Mouse (Mus musculus) stomach, postnatal 0 days (tissue): Measurements from ENCODE around the gene Timm13.

Experiments used
- CTCF ChIP-seq: IDR thresholded peaks from 2 replicates; pipeline ENCODE4 v1.5.1; 2016; ENCODE audit warnings: antibody characterized with exemption, low read depth, mild to moderate bottlenecking, moderate library complexity
- EP300 ChIP-seq: optimal IDR thresholded peaks from 2 replicates; pipeline ENCODE3; 2016; ENCODE audit warnings: antibody characterized with exemption

DNA sequence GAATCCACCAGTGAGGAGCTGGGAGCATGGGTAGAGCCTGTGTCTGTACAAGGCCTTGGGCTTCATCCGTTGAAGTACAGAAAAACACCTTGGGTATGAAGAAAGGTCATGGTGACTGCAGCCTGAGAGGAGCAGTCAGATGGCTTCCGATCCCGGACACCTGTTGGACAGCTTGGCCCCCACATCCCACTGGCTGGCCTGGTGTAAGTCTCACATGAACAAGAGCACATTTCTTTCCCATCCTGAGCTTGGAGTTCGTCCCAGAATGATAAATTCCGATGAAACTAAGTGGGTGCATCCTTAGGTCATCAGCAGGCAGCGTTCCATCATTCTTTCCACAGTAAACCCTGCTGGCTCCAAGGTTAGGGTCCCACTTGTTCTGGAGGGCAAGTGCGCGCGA, 42.9 kb upstream of the Timm13 start:
- TF ChIP-seq CTCF (no peak), EP300 (no peak)
